Mouse (Mus musculus): ENCODE results near the gene Psapl1. TPM values are rescaled to one million over a fixed set of nuclear protein-coding genes. Genes with fewer than 3 reads are reported as not detected.

Gene Psapl1
- polyA plus RNA-seq, 1 experiment from 2014 or later, result not detected

GRCm38 (mm10) chr5:36254642-36255516 is 51.1 kb downstream of the Psapl1 start:
- 73% methylated on average over 18 of the region's 18 CpGs for WGBS
- ATAC-seq (ENCODE audit: low FRiP score, low read depth), result no peak
- Histone ChIP-seq H3K27me3 (replicated peaks) (no peaks in the 10 kb centered on the region), H3K36me3 (no peaks in the 10 kb centered on the region), H3K4me1 (peaks cover 9% of the 10 kb centered on the region), H3K4me2 (replicated peaks) (no peak overlapping the region), H3K27ac (no peak overlapping the region), H3K4me3 (no peak overlapping the region), H3K9me3 (no peaks in the 10 kb centered on the region), H3K9ac (no peak overlapping the region)

Other genes starting within 250 kb of the Psapl1 start
- gene Sorcs2, start 194.1 kb downstream of the Psapl1 start, polyA plus RNA-seq (2016; fragmentation: Nextera tagmentation; extraction: Ambion mirVana), result 11.0 and 12.1 TPM in 2 replicates